Mouse (Mus musculus) spleen, adult 2 months (tissue): ENCODE measurements around the gene Cyb5rl.

Experiments used
- CTCF ChIP-seq: fragments of 200-500 bp; IDR thresholded peaks from 2 replicates; pipeline ENCODE4 v1.5.1; 2011; ENCODE audit warnings: mild to moderate bottlenecking, inconsistent platforms; ENCODE audit not compliant: insufficient read depth, insufficient read length, insufficient replicate concordance; ENCODE audit errors: extremely low read depth
- POLR2A ChIP-seq: fragments of 200-500 bp; IDR thresholded peaks from 2 replicates; pipeline ENCODE4 v1.6.1; 2011; ENCODE audit warnings: low read depth, low read length, inconsistent platforms

DNA sequence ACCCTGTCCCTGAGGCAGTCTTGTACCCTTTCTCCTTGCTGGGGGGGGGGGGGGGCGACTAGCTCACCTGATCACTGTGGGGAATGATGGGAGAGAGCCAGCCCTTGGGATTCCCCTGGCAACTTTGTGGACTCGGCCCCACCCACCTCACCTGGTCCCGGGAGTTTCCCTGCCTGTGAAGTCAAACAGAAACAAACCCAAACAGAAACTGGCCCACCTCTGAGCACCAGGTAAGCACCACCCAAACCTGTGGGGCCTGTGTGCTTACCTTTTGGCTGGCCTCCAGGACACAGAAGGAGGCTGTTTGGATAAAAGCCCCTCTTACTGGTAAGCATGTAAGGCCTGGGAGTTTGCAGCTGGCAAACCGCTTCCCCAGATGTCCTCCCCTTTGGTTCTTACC, 52.3 kb downstream of the Cyb5rl start:
- no peak for TF ChIP-seq CTCF
- TF ChIP-seq POLR2A = no peak
